Mouse (Mus musculus) CH12.LX (cell line): Measurements from ENCODE around the gene Tmprss6. TPM values are rescaled to one million over a fixed set of nuclear protein-coding genes. Genes with fewer than 3 reads are reported as not detected.

Source experiments
- DNase-seq: peaks from one replicate; pipeline ENCODE4 v3.0.0-alpha.2; 2013; ENCODE audit errors: extremely low read depth
- H3K27ac ChIP-seq: 2 replicates; pipeline ENCODE4 v1.5.1; 2012; ENCODE audit warnings: low read depth, mild to moderate bottlenecking, control low read depth, moderate library complexity; ENCODE audit not compliant: insufficient read depth
- H3K27me3 ChIP-seq: replicated peaks from 2 replicates; pipeline ENCODE3; 2012; ENCODE audit warnings: inconsistent platforms
- H3K36me3 ChIP-seq, 2 experiments: replicated peaks in 1 of 2; 2 replicates each; pipeline versions ENCODE3 to v1.6.1; 2012; ENCODE audit warnings: inconsistent platforms in 1 of 2, low read length in 1 of 2, mild to moderate bottlenecking in 1 of 2, mixed read lengths in 1 of 2, moderate library complexity in 1 of 2; ENCODE audit not compliant: control insufficient read depth in 1 of 2, insufficient read depth in 1 of 2
- H3K4me1 ChIP-seq, 2 experiments: 2 replicates each; pipeline ENCODE4 v1.6.1; 2012; ENCODE audit warnings: inconsistent platforms in 1 of 2, moderate library complexity in 1 of 2; ENCODE audit not compliant: insufficient read depth in 2 of 2, control insufficient read depth in 1 of 2
- H3K4me2 ChIP-seq: 2 replicates; pipeline ENCODE4 v1.6.1; 2012; ENCODE audit warnings: low read depth, mild to moderate bottlenecking, control low read depth; ENCODE audit not compliant: poor library complexity, insufficient read depth, severe bottlenecking
- H3K4me3 ChIP-seq, 3 experiments: fragments of 150-350 bp in 1 of 3; sonication (generic) in 1 of 3; replicated peaks in 1 of 3; 2 replicates each; pipeline versions ENCODE3 to v1.5.1; 2011 to 2012; ENCODE audit warnings: low read depth in 2 of 3, low read length in 2 of 3, mild to moderate bottlenecking in 2 of 3, moderate library complexity in 2 of 3, control low read depth in 1 of 3, improper control_type of control experiment in 1 of 3, inconsistent platforms in 1 of 3, mixed read lengths in 1 of 3; ENCODE audit not compliant: poor library complexity in 1 of 3
- H3K79me2 ChIP-seq: replicated peaks from 2 replicates; pipeline ENCODE4 v1.6.1; 2012; ENCODE audit warnings: mild to moderate bottlenecking, moderate library complexity; ENCODE audit not compliant: control insufficient read depth, poor library complexity, insufficient read depth, severe bottlenecking; ENCODE audit errors: extremely low read depth
- H3K9ac ChIP-seq: 2 replicates; pipeline ENCODE4 v1.6.1; 2012; ENCODE audit warnings: low read depth, mild to moderate bottlenecking, control low read depth, moderate library complexity; ENCODE audit not compliant: insufficient read depth
- H3K9me3 ChIP-seq: replicated peaks from 2 replicates; pipeline ENCODE3; 2012; ENCODE audit warnings: low read length, inconsistent platforms, mixed read lengths
- BHLHE40 ChIP-seq: IDR thresholded peaks from 2 replicates; pipeline ENCODE4 v1.6.1; 2011; ENCODE audit warnings: mild to moderate bottlenecking, low read depth, low read length, improper control_type of control experiment
- CHD2 ChIP-seq: IDR thresholded peaks from 2 replicates; pipeline ENCODE4 v1.6.1; 2011; ENCODE audit warnings: low read length, improper control_type of control experiment
- E2F4 ChIP-seq: IDR thresholded peaks from 2 replicates; pipeline ENCODE4 v1.6.1; 2011; ENCODE audit warnings: low read depth, low read length, improper control_type of control experiment; ENCODE audit not compliant: insufficient replicate concordance
- ELF1 ChIP-seq: IDR thresholded peaks from 2 replicates; pipeline ENCODE4 v1.6.1; 2014; ENCODE audit warnings: low read depth, mild to moderate bottlenecking, inconsistent platforms, low read length, improper control_type of control experiment
- GABPA ChIP-seq: IDR thresholded peaks from 2 replicates; pipeline ENCODE4 v1.6.1; 2012; ENCODE audit warnings: low read depth, low read length, improper control_type of control experiment, inconsistent platforms; ENCODE audit not compliant: insufficient replicate concordance
- HCFC1 ChIP-seq: IDR thresholded peaks from 2 replicates; pipeline ENCODE4 v1.6.1; 2012; ENCODE audit warnings: low read depth, mild to moderate bottlenecking, inconsistent platforms, low read length, improper control_type of control experiment
- IRF4 ChIP-seq: IDR thresholded peaks from 2 replicates; pipeline ENCODE4 v1.6.1; 2014; ENCODE audit warnings: low read depth, mild to moderate bottlenecking, inconsistent platforms, low read length, improper control_type of control experiment
- JUND ChIP-seq: conservative IDR thresholded peaks from 2 replicates; pipeline ENCODE4 v1.6.1; 2011; ENCODE audit warnings: low read depth, low read length, improper control_type of control experiment
- KAT2A ChIP-seq: IDR thresholded peaks from 2 replicates; pipeline ENCODE4 v1.6.1; 2012; ENCODE audit warnings: low read length, improper control_type of control experiment, inconsistent platforms; ENCODE audit not compliant: insufficient replicate concordance
- MAFK ChIP-seq: IDR thresholded peaks from 2 replicates; pipeline ENCODE4 v1.6.1; 2011; ENCODE audit warnings: low read length, improper control_type of control experiment; ENCODE audit not compliant: insufficient replicate concordance
- MAZ ChIP-seq: IDR thresholded peaks from 2 replicates; pipeline ENCODE4 v1.6.1; 2012; ENCODE audit warnings: low read depth, mild to moderate bottlenecking, inconsistent platforms, low read length, improper control_type of control experiment, moderate library complexity
- MEF2A ChIP-seq: IDR thresholded peaks from 2 replicates; pipeline ENCODE4 v1.6.1; 2014; ENCODE audit warnings: low read depth, mild to moderate bottlenecking, inconsistent platforms, low read length, improper control_type of control experiment, borderline replicate concordance
- MXI1 ChIP-seq: IDR thresholded peaks from 2 replicates; pipeline ENCODE4 v1.6.1; 2011; ENCODE audit warnings: mild to moderate bottlenecking, low read depth, low read length, improper control_type of control experiment
- MYC ChIP-seq: IDR thresholded peaks from 2 replicates; pipeline ENCODE4 v1.6.1; 2011; ENCODE audit warnings: low read depth, mild to moderate bottlenecking, improper control_type of control experiment, low read length
- POLR2AphosphoS2 ChIP-seq: IDR thresholded peaks from 2 replicates; pipeline ENCODE4 v1.6.1; 2011; ENCODE audit warnings: low read depth, low read length, improper control_type of control experiment
- RAD21 ChIP-seq: IDR thresholded peaks from 2 replicates; pipeline ENCODE4 v1.6.1; 2011; ENCODE audit warnings: low read depth, mild to moderate bottlenecking, low read length, improper control_type of control experiment, moderate library complexity
- RCOR1 ChIP-seq: conservative IDR thresholded peaks from 2 replicates; pipeline ENCODE4 v1.6.1; 2012; ENCODE audit warnings: low read depth, mild to moderate bottlenecking, inconsistent platforms, low read length, improper control_type of control experiment
- SIN3A ChIP-seq: IDR thresholded peaks from 2 replicates; pipeline ENCODE4 v1.6.1; 2012; ENCODE audit warnings: low read length, improper control_type of control experiment, inconsistent platforms
- SMC3 ChIP-seq: IDR thresholded peaks from 2 replicates; pipeline ENCODE4 v1.6.1; 2011; ENCODE audit warnings: low read depth, low read length, improper control_type of control experiment
- TBP ChIP-seq: conservative IDR thresholded peaks from 2 replicates; pipeline ENCODE4 v1.6.1; 2011; ENCODE audit warnings: low read depth, low read length, improper control_type of control experiment
- TCF12 ChIP-seq: IDR thresholded peaks from 2 replicates; pipeline ENCODE4 v1.6.1; 2014; ENCODE audit warnings: low read depth, mild to moderate bottlenecking, inconsistent platforms, low read length, improper control_type of control experiment
- USF1 ChIP-seq: IDR thresholded peaks from 2 replicates; pipeline ENCODE4 v1.6.1; 2014; ENCODE audit warnings: low read depth, mild to moderate bottlenecking, inconsistent platforms, low read length, improper control_type of control experiment
- USF2 ChIP-seq: conservative IDR thresholded peaks from 2 replicates; pipeline ENCODE4 v1.6.1; 2011; ENCODE audit warnings: low read depth, low read length, improper control_type of control experiment
- ZC3H11A ChIP-seq: IDR thresholded peaks from 2 replicates; pipeline ENCODE4 v1.6.1; 2012; ENCODE audit warnings: low read depth, mild to moderate bottlenecking, inconsistent platforms, low read length, improper control_type of control experiment
- ZNF384 ChIP-seq: IDR thresholded peaks from 2 replicates; pipeline ENCODE4 v1.6.1; 2012; ENCODE audit warnings: low read depth, low read length, improper control_type of control experiment, inconsistent platforms
- dilution Hi-C: fragments of 300-500 bp; cut with MboI; formaldehyde crosslinking; loops from 2 replicates; pipeline ENCODE4 v1.14.3; 2020; ENCODE audit warnings: low sequenced_read_pairs; ENCODE audit not compliant: extremely low pct_unique_long_range_greater_than_20kb, extremely low pct_ligation_motif_present
- in situ Hi-C: fragments of 300-500 bp; cut with MboI; formaldehyde crosslinking; loops from 3 replicates; pipeline ENCODE4 v1.14.3; 2019; ENCODE audit warnings: low sequenced_read_pairs, low pct_ligation_motif_present, low pct_unique_long_range_greater_than_20kb, mixed read lengths
- polyA plus RNA-seq: library from polyadenylated mRNA; unstranded; fragments of >175 nt; gene quantifications from 2 replicates; pipeline ENCODE4 v1.2.1, GENCODE M21; 2012; ENCODE audit warnings: low read depth; ENCODE audit not compliant: insufficient read length
- total RNA-seq, 2 experiments: library from RNA; depleted of rRNA; stranded (reverse); fragments of 300-350 nt in 1 of 2; fragments of >200 nt in 1 of 2; gene quantifications; 2 replicates each; pipeline ENCODE4 v1.2.3; 2012 to 2014

Gene Tmprss6
- total and polyA plus RNA-seq, 3 experiments = 0.24 to 0.54 (median 0.34) TPM

DNA sequence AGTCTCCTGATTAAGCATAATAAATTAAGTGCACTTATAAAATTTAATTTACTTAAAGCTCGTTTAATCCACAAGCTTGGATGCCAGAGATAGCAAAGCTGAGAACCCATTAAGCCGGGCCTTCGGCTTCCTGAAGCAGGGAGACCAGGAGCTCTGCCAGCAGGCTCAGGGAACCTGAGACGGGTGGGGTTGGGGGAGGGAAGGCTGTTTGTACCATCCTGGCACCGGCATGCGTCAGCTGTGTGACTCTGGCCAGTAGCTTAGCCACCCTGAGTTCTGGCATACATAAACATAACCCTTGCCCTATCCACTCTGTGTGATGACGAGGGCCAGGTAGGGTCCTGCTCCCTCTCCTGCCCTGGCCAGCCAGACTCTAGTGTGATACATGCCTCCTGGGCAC lies 12.4 kb downstream of the Tmprss6 start:
- H3K9ac ChIP-seq = no peak overlapping the region
- H3K4me3 ChIP-seq = no peak overlapping the region
- in situ Hi-C loops (no loop called here), dilution Hi-C loops (no loop called here)
- DNase-seq = no peak
- no peaks in the 10 kb centered on the region for H3K9me3 ChIP-seq
- H3K4me2 ChIP-seq = no peak overlapping the region
- no peaks in the 10 kb centered on the region for H3K27me3 ChIP-seq
- no peaks in the 10 kb centered on the region for H3K36me3 ChIP-seq
- TF ChIP-seq TBP (no peak), ZC3H11A (no peak), JUND (no peak), HCFC1 (no peak), SIN3A (no peak), RCOR1 (no peak), MXI1 (no peak), TCF12 (no peak), GABPA (no peak), KAT2A (no peak), MYC (no peak), ZNF384 (no peak), MAFK (no peak), RAD21 (no peak), ELF1 (no peak), SMC3 (no peak), IRF4 (no peak), CHD2 (no peak), USF1 (no peak)
- H3K79me2 ChIP-seq = no peaks in the 10 kb centered on the region
- H3K4me1 ChIP-seq = peaks cover 25 to 30% of the 10 kb centered on the region in 2 experiments
- H3K27ac ChIP-seq = no peak overlapping the region

- Histone ChIP-seq H3K27me3 (no peaks in the 10 kb centered on the region), H3K27ac (no peak overlapping the region), H3K4me2 (no peak overlapping the region), H3K36me3 (no peaks in the 10 kb centered on the region), H3K4me3 (no peak overlapping the region), H3K4me1 (peaks cover 29 to 38% of the 10 kb centered on the region in 2 experiments), H3K9ac (no peak overlapping the region), H3K9me3 (peaks cover 3% of the 10 kb centered on the region), H3K79me2 (no peaks in the 10 kb centered on the region)
- TF ChIP-seq BHLHE40 = no peak
- no peak for TF ChIP-seq POLR2AphosphoS2
- TF ChIP-seq TBP = no peak
- no peak for TF ChIP-seq MEF2A
- TF ChIP-seq MAZ = no peak
- no peak for TF ChIP-seq USF2
- no peak for TF ChIP-seq MAFK
- TF ChIP-seq E2F4 = no peak
- no peak for DNase-seq
- in situ Hi-C loops = no loop called here
- dilution Hi-C loops = no loop called here
Measured at GRCm38 (mm10) chr15:78455168-78455567, 13.3 kb downstream of the Tmprss6 start.
